Mouse (Mus musculus) cerebellum, adult 2 months (tissue): Measurements from ENCODE around the gene Sirt1.

Experiments
- CTCF ChIP-seq: fragments of 200-500 bp; IDR thresholded peaks from 2 replicates; pipeline ENCODE4 v1.5.1; 2011; ENCODE audit warnings: low read depth, mild to moderate bottlenecking, control low read depth, low read length, moderate library complexity, borderline replicate concordance; ENCODE audit not compliant: insufficient read depth
- POLR2A ChIP-seq: fragments of 200-500 bp; IDR thresholded peaks from 2 replicates; pipeline ENCODE4 v1.6.1; 2011; ENCODE audit warnings: low read length, control low read depth, borderline replicate concordance; ENCODE audit not compliant: insufficient read depth

DNA sequence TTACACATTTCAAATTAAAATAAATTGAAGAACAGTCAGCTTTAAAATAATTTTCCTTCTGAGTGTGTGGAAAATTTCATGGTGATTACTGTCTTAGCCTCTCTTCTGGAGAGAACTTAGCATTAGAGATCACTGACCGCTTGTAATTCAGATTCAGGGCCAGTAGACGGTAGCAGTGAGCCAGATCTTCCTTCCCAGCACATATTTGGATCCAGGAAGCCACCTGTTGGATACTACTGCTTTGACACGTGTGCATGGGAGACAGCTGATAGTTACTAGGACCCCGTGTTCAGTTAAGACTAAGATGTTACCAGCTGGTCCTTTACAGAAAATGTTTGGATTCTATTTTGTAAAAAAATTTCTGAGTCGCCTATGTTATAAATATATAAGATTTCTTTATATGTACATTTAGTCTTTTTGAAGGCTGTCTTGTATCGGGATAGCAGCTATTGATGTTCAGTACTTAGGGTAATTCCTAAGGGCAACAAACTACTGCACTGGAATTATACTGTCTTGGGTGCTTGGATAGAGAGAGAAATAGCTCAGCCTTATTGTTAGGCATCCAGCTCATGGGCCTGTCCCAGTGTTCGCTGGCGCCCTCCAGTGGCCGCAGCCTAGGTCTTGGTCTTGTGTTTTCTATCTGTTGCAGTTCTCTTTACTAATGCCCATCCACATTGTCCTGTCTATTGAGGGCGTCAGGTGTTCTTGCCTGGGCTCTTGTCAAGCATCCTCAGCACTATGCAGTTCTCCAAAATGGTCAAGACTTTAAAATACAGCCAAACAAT is 72.7 kb downstream of the Sirt1 start:
- TF ChIP-seq POLR2A = no peak
- TF ChIP-seq CTCF = peak; percentile 80
